Mouse (Mus musculus): ENCODE data around the gene Map2k5.

Map2k5 gene

DNA sequence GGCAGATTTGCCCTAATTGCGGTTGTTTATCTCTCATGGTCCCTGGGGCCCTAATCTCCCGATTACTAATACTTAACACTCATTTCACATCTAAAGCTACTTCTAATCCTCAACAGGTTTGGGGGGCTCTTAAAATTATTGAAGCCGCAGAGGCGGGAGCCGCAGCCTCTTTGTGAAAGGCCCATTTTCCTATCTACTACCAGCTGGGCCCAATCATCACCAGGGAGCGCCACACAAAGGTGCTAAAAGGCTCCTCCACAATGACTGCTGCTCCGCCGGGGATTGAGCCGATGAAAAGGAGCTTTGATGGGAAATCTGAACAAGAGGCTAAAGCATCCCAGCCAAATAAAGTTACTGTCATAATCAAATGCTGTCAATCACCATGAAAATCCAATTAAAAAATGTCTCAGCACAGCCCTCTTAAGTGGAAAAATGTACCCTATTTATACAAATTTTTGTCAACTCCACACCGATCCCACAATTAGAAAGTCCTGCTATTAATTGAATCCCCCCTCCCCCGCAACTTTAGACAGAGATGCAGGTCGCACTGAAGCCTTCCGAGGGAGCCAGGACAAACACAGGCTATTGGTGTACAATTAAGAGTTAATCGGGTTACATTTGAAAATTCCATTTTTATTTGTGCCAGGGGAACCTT is 195.3 kb downstream of the Map2k5 start:
- DNase-seq = no peak

DNA sequence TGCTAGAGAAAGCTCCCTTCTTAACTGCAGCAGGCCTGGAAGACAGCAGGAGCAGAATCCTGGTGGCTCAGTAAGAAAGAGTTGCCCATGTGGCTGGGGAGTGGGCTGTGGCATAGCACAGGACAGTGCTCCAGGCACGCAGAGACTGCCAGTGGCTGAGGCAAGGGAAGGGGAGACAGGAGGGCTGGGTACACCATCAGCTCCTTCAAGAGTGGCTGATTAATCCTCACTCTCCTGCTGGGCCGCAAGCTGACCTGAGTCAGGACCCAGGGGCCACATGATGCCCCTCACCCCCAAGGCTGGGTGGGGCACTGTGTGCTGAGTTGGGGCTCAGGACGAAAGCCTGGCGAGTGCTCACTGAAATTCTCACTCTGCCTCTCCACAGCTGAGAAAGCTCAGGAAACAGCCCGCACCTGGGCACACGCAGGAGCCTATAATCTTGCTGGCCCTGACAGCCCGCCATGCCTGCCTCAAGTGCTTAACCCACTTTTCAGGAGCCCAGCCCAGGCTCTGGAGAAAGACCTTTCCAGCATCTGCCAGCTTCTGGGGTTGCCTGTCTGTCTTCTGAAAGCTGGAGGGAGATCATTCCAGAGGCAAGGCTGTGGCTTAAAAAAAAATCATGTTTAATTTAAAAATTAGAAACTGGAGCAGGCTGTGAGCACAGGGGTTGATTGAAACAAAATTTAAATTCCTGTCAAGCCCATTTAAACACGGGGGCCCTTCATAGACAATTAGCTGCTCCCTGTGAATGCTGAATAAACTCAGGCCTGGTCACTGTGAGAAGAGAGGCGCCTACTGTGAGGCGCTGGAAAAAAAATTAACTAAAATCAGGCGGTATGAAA is 196.1 kb downstream of the Map2k5 start:
- DNase-seq = no peak

DNA sequence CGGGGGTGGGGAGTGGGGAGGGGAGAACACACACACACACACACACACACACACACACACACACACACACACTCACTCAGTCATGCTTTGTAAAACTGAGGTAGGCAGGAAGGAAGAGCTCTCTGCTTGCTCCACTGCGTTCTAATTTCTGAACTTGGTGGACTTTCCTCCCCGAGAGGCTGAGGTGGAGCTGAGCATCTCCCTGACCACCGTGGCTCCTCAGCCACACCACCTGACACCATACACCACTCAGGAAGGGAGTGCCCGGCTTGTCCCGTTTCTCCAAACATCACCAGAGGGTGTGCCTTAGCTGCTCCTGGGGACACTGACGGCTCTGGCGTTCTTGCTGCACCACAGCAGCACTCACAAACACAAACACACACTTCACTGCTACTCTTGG is 199.4 kb downstream of the Map2k5 start:
- DNase-seq = peak; percentile 43

DNA sequence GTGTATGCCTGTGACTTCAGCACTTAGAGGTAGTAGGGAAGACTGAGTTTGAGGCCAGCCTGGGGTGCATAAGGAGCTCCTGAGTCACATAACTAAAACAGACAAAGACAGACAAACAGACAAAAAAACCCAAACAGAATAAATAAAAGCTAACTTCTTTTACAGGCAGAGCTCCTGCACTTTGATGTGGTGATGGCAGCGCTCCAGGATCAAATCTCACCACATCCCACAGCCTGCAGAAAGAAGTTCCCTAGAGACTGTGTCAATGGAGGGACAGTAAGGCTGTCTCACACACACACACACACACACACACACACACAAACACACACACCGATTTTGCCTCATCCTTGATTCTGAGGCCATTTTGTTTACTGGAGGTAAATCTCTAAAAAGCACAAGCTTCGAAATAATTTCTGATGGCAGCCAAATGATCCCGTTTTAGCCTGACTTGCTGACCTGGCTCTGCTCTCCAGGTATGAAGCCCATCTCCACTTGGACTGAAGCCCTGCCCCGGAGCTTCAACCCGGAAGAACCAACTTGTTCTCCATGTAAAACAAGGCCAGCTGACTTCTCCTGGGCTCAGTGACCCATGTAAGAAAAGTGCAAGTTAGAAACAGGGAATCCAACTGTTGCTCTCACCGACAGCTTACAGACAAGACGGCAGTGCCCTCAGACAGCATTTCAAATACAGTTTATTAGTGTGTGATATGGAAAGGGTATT is 203.5 kb downstream of the Map2k5 start:
- peak; percentile 9 for DNase-seq

DNA sequence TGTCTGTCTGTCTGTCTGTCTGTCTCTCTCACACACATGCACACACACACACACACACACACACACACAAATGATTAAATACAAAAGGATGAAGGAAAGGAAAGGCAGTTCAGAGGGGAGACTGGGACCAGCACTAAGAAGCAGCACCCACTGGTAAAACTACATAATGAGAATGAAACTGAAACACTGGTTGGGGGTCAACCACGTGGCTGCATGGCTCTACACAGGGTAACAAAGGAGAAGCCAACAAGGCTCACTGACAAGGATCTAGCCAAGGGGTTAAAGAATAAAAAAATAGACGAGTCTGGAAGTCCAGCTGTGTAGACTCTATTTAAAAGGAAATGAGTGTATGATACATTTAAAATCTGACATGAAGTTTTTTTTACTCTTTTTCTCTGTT is 205.8 kb downstream of the Map2k5 start:
- no peak for DNase-seq

DNA sequence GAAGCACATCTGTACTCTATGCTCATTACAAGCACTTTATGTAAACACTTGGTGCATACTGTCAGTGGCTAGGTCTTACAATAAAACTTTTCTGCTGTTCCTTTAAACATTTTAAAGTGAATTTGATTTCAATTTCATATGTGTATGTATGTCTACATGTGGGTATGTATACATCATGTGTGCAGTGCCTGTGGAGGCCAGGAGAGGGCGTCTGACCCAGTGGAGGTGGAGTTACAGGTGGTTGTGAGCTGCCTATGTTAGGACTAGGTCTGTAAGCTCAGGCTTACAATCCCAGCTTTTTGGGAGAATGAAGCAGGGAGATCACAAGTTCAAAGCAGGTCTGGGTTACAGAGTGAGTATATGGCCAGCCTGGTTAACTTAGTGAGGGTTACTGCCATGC is 208.6 kb downstream of the Map2k5 start:
- DNase-seq = no peak

DNA sequence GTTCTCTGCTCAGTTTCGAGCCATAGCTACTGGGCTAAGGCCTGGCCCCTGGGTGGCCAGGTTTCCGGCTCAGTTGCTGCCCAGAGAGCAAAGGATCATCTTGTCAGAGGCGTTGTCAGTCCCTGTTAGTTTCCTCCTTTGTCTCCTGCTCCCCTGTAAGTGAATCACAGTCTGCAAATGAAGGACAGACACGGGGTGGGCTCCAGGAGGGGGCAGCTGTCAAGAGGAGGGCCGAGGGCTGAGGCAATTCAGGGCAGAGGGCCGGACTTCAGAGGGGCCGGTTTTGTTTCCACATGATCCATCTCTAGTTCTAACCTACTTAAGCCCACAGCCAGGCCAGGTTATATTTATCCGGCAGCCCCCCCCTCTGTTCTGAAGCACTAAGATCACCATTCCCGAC is 212.6 kb downstream of the Map2k5 start:
- DNase-seq = no peak

DNA sequence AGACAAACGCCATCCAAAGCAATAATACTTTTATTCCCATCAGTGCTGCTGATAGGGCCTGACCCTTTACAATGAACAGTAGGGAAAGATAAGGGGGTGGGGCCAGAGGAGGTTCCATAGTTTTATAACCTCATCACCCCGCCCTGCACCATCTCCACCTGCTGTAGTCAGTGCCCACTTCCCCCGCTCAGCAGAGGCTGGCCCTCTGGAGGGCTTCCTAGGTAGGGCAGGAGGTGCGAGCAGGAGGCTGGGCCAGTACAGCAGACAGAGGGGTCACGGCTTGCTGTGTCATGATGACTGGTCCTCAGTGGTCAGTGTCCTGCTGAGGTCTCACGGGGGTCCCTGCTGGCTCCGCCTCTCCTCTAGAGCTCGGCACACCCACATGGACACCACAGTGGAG is 213.9 kb downstream of the Map2k5 start:
- DNase-seq = no peak

DNA sequence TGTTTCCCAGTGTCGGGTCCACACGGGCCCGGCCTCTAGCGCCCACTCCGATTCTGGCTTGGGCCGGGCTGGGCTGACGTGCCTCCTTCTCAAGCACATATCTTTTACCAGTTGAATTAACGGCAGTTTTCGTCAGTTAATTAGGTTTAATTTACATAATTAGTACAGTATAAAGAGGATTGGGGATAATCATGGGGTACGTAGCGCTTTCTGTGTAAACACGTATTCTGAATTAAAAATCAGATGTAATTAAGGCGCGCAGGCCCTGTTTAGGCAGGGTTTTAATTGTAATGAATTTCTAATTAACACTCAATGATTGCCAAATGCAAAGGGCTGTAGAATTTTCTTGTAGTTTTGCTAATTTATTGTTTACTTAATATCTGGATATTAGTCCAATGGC is 225.8 kb downstream of the Map2k5 start:
- no peak for DNase-seq

DNA sequence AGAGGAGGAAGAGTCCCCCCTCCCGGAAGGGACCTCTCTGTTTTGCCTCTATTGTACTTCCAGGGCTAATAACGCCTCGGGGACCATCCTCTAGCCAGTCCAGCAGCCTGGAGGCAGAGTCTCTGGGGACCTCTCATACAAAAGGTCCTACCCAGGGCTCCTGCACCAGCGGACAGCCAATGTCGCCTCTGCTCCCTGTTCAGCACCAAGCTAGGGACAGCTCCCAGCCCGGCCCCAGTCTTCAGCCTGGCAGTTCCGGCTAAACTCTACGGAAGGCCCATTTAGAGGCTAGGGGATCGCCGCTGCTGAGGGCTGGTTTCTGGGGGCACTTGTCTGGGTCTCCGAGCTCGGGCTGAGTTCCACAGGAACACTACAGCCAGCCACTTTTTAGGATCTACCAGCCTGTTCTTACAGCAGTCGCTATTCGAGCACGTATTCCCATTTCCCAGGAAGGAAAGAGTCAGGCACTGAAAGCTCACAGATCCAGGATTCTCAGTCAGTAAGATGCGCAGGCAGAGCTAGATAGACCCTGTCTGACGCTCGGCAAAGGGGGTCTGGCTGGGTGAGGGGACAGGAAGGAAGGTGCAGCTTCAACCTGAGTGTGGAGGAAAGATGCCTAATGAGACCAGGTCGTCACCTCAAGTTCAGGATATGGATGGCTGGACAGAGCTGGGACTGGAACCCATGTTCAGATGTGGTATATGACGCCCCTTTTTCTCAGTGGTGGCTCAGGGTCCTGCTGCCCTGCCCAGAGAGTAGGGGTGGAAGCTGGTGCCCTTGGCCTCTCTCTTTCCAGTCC is 226.4 kb downstream of the Map2k5 start:
- peak; percentile 37 for DNase-seq

DNA sequence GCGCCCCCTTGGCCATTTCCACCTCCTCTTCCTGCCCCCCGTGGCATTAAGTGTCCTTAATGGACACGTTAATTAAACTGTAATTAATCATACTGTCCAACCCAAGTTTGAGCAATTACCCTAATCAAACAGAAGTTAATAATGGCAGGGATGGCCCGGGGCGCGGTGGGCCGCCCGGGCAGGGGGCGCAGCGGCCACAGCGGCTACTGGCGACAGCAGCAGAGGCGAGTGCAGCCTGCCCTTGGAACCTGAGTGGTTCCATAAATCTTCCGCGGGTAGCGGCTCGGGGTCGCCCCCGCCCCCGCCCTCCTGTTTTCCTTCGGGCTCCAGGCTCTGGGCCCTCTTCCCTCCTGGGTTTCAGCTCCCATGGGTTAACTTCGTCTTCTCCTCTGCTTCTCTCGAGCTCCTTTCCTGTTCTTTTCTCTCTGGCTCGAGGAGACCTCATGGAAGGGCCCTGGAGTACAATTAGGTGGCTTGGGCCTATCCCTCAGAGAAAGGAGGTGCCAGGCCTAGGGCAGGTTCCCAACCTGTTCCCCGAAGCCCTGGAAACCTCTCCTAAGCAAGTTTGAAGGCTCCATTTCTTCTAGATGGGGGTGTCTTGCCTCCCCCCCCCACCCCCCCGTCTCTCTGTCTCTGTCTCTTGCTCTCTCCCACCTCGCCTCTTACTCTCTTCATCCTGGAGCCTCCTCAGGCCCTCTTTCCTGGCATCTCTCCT is 227.5 kb downstream of the Map2k5 start:
- DNase-seq = no peak

DNA sequence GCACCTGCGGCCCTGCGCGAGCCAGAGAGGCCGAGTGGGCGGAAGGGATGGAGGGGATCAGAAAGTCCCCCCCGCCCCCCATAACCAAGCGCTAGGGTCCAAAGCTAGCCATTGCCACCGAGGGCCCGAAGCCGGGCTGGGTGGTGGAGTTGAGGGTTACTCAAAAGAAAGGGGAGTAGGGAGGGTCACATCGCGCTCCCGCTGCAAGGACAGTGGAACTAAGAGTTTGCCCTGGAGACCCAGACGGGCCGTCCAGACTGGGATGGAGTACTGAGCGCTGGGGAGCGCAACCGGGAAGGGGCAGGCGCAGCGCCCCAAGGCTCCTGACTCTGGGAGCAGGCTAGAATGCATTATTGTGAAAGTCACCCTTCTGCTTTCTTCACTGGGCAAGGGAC is 228.3 kb downstream of the Map2k5 start:
- no peak for DNase-seq

DNA sequence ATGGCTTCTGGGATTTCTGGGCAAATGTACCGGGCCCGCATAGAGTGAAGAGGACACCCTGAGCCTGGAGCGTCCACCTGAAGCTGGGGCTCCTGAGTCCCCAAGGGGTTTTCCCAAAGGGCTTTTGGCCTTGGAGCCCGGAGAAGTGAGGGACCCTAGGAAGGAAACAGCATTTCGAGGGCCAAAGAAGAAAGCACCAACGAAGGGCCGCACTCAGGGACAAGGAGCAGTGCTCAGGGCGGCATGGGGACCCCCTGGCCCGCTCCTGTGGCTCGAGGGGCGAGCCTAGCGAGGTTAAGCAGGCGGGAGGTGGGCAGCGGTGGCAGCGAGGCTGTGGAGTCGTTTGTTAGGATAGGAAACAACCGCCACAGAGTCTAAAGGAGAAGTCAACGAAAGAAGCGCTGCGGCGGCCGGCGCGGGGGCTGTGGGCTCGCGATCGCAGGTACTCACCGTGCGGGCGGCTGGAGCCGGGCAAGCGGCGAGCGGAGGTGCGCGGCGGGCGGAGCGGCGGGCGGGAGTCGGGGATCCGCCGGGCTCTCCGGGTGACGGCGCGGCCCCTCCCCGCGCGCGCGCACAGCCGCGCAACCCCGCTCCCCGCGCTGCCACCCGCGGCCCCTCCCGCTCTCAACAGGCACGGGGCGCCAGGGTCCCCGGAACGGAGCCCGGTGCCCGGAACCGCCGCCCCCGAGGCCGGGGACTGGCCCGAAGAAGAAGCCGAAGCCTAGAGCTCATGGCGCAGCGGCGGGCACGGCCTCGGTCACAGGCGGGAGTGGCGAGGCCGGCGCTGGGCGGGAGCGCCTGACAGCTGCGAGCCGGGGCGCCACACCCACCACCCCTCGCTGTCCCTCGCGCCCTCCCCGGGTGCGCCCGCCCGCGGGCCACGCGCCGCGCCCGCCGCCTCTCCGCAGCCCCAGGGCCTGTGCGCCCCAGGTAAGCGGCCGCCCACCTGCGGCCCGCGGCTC is 229.0 kb downstream of the Map2k5 start, which contains the start of gene Skor1:
Gene Skor1 (minus strand): TSS at position 552 of the 962 bp plus-strand sequence.
- DNase-seq = no peak

DNA sequence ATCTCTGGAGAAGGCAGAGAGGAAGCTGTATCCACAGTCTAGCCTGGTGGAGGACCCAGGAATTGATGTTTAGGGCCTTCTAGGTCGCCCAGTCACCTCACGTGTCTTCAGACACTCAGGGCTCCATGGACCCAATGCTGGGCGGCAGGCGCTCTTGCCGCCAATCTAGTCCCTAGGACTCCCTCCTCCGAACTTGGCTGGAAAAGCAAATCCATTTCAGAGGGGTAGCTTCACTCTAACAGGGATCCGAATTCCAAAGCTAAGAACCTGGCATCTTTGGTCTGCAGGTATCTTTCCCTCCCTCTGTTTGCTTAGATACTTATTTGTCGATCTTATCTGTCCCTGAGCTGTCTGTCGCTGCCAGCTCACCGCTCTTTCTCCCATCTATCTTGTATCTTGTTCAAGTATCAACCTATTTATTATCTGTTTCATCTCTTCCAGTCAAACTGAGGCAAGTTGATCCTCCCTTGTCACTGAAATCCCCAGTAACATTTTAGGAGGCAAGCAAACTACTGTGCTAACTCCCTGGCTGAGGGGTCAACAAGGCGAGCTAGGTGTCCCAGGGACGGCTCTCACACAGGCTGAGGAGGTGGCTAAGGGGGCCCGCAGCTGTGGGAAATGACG is 229.8 kb downstream of the Map2k5 start:
- DNase-seq = no peak

DNA sequence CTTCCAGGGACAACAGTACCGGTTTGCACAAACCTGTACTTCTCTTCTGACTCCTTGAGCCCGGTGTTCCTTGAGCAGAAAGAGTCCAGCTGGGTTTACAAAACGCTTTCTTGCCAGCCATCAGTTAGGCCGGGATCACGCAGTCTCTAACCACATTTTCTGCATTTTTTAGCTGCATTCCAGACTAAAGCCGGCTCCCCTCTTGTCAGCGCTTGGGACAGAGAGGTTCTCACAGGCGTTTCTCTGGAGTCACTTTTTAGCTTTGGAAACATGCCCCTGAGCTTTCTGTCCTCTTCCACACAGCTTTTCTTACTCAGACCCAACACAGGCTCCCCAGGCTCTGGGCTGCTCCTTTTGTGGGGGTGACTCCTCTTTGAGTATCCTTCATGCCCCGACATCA is 230.4 kb downstream of the Map2k5 start:
- no peak for DNase-seq

DNA sequence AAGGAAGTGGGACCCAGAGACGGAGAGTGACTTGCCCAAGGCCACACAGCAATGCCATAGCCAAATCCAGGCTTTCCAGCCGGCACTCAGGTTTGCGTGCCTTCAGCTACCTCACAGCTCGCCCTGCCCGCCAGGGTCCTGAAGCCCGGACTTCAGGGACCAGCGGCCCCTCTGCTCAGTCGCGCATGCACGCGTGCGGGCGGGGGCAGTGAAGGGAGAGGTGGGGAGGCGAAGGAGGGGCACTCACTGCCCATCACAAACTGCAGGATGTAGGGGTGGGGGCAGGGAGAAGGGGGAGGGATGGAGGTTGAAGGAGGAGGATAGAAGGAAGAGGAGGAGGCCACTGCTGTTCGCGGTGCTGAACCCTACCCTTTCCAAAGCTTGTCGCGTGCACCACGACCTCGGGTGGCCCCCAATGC is 230.8 kb downstream of the Map2k5 start:
- no peak for DNase-seq

DNA sequence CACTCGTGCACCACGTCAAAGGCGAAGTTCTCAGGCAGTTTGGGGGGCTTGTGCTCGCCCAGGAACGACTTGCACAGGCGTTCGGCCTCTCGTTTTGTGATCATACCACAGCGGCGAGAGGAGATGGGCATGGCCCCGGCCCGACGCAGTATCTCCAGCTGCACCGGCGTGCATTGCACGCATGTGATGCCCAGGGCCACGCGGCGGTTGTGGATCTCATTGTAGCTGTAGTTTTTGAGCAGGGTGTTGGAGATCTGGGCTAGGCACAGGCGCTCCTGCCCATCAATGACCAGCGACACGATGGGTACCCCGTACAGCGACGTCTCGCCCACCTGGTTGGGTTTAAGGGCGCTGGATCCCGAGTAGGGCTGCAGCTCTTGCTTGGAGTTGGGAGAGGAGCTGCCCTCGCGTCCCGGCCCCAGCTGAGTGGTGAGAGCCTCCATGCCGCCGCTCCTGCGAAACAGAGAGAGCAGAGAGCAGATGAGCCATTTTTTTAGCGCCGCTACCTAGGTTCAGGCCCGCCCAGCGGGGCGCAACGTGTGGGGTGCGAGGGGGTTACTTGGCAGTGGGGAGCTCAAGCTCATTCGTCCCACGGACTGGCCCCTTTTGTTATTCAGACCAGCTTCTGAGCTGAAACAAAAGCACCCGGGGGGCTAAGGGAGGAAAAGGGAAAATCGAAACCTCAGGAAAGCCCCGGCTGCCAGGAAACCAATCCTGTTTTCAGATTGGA is 231.4 kb downstream of the Map2k5 start:
- DNase-seq = no peak

DNA sequence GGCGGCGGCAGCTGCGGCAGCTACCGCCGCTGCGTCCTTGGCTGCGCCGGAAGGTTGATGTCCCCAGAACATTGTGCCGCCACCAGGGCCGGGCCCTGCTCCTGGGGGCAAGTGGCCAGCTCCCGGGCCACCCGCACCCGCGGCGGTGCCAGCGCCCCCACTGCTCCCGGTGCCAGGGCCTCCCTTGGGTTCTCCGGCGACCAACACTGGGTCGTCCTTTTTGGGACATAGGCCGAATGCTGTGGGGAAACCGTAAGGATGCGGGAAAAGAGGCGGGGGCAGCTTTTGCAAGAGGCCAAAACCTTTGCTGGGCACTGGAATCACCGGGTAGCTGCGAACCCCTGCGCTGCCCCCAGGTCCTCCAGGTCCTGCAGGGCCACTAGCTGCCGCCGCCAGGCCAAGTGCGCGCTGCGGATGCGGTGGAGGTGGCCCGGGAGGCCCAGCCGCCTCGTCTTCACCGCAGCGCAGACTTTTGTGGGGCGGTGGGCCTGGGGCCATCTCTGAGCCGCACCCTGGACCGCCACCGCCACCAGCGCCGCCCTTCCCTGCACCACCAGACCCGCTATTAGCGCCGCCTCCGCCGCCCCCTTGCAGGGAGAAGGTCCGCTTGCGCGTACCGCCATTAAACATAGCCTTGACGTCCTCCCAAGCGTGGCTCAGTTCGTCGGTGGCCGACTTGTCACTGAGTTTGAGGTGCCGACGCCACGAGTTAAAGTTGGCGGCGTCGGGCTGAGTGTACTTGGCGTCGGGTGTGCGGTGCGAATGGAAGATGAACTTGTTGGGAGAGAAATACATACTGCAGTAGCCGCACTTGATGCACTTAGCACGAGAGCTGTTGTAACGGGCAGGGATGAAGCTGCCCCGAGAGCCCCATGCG is 232.2 kb downstream of the Map2k5 start:
- no peak for DNase-seq
